Mouse (Mus musculus) embryonic facial prominence, embryonic 10.5 days (tissue): ENCODE data around the gene Daxx. TPM values are rescaled to one million over a fixed set of nuclear protein-coding genes. Genes with fewer than 3 reads are reported as not detected.

Experiments used
- DNase-seq: peaks from one replicate; pipeline ENCODE4 v3.0.0-alpha.2; 2017; ENCODE audit warnings: low spot score
- H3K27ac ChIP-seq: fragments of 300-500 bp; sonication (generic); replicated peaks from 2 replicates; pipeline ENCODE4 v1.5.1; 2016; ENCODE audit warnings: mild to moderate bottlenecking
- H3K27me3 ChIP-seq: fragments of 300-500 bp; sonication (generic); replicated peaks from 2 replicates; pipeline ENCODE4 v1.6.1; 2016; ENCODE audit warnings: low read depth, mild to moderate bottlenecking; ENCODE audit not compliant: poor library complexity, severe bottlenecking
- H3K36me3 ChIP-seq: fragments of 300-500 bp; sonication (generic); replicated peaks from 2 replicates; pipeline ENCODE4 v1.6.1; 2016; ENCODE audit warnings: mild to moderate bottlenecking, moderate library complexity
- H3K4me1 ChIP-seq: fragments of 300-500 bp; sonication (generic); 2 replicates; pipeline ENCODE4 v1.6.1; 2016
- H3K4me3 ChIP-seq: fragments of 300-500 bp; sonication (generic); 2 replicates; pipeline ENCODE4 v1.5.1; 2016; ENCODE audit warnings: mild to moderate bottlenecking, moderate library complexity
- H3K9me3 ChIP-seq: fragments of 300-500 bp; sonication (generic); 2 replicates; pipeline ENCODE4 v1.6.1; 2016; ENCODE audit warnings: mild to moderate bottlenecking
- WGBS: fragments of 180-500 bp; shearing (Covaris S2); methylation state at CpG from one replicate; pipeline ENCODE4 v1.1.7; 2016; 5-methylcytosine and 5-hydroxymethylcytosine counted together
- polyA plus RNA-seq: library from polyadenylated mRNA; unstranded; fragments of >200 nt; fragmentation: Nextera tagmentation; extraction: Ambion mirVana; gene quantifications from 2 replicates; pipeline ENCODE4 v1.2.1, GENCODE M21; 2016

Daxx gene
- polyA plus RNA-seq, 1 experiment from 2014 or later = 80.0 TPM

DNA sequence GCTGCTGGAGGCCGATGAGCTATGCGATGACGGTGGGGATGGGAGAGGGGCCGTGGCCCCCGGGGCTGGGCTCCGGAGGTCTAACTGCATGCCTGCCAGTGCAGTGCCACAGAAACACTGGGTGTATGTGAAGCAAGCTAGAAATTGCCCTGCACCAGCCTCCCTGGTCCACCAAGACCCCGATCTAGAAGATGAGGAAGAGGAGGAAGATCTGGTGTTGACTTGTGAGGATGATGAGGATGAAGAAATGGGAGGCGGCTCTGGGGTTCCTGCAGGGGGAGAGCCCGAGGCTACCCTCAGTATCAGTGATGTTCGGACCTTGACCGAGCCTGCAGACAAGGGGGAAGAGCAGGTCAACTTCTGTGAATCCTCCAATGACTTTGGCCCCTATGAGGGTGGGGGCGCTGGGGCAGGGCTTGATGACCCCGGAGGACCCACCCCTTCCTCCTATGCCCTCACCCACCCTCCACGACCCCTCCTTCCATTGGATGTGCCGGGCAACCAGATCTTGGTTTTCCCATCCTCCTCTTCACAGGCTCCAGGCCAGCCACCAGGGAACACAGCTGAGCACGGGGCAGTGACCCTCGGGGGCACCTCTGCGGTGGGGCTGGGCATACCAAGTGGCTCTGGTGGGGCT, 8.6 kb downstream of the Daxx start:
- Histone ChIP-seq H3K27ac (no peak overlapping the region), H3K4me1 (peaks cover 70% of the 10 kb centered on the region), H3K27me3 (peaks cover 10% of the 10 kb centered on the region; the same call in 1 of the 2 replicates), H3K4me3 (peak overlapping the region; percentile 73), H3K9me3 (no peaks in the 10 kb centered on the region), H3K36me3 (peaks cover 44% of the 10 kb centered on the region)
- 82% methylated on average over 18 of the region's 18 CpGs for WGBS
- peak; percentile 7 for DNase-seq

- H3K9me3 ChIP-seq = no peaks in the 10 kb centered on the region
- H3K4me1 ChIP-seq = peaks cover 70% of the 10 kb centered on the region
- H3K4me3 ChIP-seq = peak overlapping the region; percentile 73
- H3K36me3 ChIP-seq = peaks cover 36% of the 10 kb centered on the region
- 62% methylated on average over 37 of the region's 37 CpGs for WGBS
- peaks cover 10% of the 10 kb centered on the region; the same call in 1 of the 2 replicates for H3K27me3 ChIP-seq
- no peak overlapping the region for H3K27ac ChIP-seq
- peak; percentile 9 for DNase-seq
These were observed 9.3 kb downstream of the Daxx start for GRCm38 (mm10) chr17:33918293-33919203.

- Histone ChIP-seq H3K27me3 (peaks cover 10% of the 10 kb centered on the region; the same call in 1 of the 2 replicates), H3K4me1 (peaks cover 59% of the 10 kb centered on the region), H3K36me3 (peaks cover 26% of the 10 kb centered on the region), H3K9me3 (no peaks in the 10 kb centered on the region), H3K4me3 (peak overlapping the region; percentile 73), H3K27ac (peak overlapping the region; percentile 65)
- under 1% methylated on average over 52 of the region's 52 CpGs for WGBS
- peak; percentile 57 for DNase-seq
These were observed 10.4 kb downstream of the Daxx start for GRCm38 (mm10) chr17:33919351-33920281.

DNA sequence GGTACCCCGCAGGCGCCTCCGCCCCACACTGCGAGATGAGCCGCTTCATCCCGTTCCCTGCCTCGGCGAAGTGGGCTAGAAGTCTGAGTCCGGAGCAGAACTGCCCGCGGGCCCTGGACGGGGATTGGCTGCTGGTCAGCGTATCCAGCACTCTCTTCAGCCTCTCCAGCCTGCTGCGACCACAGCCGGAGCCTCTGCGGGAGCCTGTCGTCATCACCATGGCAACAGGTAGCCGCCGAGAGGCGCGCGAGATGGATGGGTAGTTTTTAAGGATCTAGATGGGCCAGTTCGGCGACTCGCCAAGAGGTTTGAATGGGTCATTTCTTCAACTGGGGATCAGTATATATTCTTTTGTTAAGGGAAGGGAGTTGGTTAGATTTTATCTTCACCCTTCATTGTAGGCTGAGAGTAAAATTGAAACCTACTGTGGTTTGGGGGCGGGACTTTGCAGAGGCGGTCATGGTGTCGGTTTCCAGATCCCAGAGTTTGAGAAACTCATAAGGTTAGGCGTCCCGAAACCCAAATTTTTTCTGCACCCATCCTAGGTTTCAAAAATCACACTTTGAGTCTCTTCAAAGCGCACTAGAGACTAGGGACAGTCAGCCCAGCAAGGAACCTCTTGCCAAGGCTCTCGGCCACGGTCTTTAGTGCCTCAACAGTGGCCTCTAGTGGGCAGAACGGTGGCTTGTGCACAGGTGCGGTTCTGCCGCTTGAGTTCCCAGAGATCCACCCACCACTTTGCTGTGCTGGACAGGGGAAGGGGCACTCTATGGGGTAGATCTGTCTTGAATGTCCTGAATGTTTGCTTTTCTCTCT, 11.3 kb downstream of the Daxx start:
- peaks cover 50% of the 10 kb centered on the region for H3K4me1 ChIP-seq
- DNase-seq = peak; percentile 90
- H3K27ac ChIP-seq = peak overlapping the region; percentile 65
- H3K27me3 ChIP-seq = peaks cover 10% of the 10 kb centered on the region; the same call in 1 of the 2 replicates
- H3K4me3 ChIP-seq = peak overlapping the region; percentile 73
- H3K36me3 ChIP-seq = peaks cover 27% of the 10 kb centered on the region
- no peaks in the 10 kb centered on the region for H3K9me3 ChIP-seq
- under 1% methylated on average over 36 of the region's 36 CpGs for WGBS

DNA sequence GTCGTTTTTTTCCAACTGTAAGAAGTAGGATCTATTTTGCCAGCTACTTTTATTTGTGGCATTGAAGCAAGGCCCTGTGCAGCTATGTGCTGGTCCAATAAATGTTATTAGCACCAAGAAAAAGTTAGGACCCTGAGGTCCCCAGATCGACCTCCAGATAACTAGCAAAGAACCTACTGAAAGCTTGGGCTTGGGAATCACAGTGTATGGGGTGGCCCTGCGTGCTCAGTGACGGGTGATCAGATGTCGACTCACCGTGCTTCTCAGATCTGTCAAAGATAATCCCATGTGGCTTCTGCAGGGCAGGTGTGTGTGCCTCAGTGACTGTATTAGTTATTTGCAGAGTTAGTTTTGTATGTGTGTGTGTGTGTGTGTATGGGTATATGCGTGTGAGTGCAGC, 12.1 kb downstream of the Daxx start:
- Histone ChIP-seq H3K27ac (no peak overlapping the region), H3K27me3 (peaks cover 10% of the 10 kb centered on the region; the same call in 1 of the 2 replicates), H3K36me3 (peaks cover 36% of the 10 kb centered on the region), H3K4me3 (peak overlapping the region; percentile 73; the same call in 1 of the 2 replicates), H3K4me1 (peaks cover 49% of the 10 kb centered on the region), H3K9me3 (no peaks in the 10 kb centered on the region)
- WGBS = 89% methylated on average over 7 of the region's 7 CpGs
- no peak for DNase-seq

DNA sequence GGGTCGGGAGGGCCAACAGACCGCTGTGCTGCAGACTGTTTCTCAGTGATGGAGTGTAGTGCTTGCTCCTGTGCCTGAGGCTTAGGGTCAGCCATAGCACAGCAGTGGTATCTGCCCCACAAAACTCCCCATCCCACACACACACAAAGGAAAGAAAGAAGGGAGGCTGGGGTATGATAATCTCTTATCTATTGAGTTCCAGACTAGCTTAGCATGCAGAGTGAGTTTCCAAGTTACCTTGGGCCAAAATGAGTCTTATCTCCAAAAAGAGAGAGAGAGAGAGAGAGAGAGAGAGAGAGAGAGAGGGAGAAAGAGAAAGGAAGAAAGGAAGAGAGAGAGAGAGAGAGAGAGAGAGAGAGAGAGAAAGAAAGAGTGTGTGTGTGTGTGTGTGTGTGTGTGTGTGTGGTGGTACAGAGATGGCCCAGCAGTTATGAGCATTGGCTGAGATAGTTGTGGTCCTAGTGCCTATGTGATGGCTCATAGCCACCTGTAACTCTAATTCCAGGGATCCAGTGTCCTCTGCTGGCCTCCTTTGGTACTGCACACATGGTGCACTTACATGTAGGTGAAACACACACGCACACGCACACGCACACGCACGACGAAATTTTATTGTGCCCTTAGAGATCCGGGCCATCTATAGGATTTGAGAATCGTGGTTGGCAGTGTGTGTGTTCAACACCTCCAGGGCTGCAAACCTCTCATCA, 15.5 kb downstream of the Daxx start:
- H3K27me3 ChIP-seq = no peaks in the 10 kb centered on the region
- no peaks in the 10 kb centered on the region for H3K9me3 ChIP-seq
- DNase-seq = no peak
- no peak overlapping the region for H3K27ac ChIP-seq
- 0 out of 2 replicates have a peak overlapping the region, but pooled peaks have one; percentile 28 for H3K4me3 ChIP-seq
- WGBS = 86% methylated on average over 10 of the region's 10 CpGs
- H3K4me1 ChIP-seq = peaks cover 31% of the 10 kb centered on the region
- H3K36me3 ChIP-seq = peaks cover 25% of the 10 kb centered on the region

DNA sequence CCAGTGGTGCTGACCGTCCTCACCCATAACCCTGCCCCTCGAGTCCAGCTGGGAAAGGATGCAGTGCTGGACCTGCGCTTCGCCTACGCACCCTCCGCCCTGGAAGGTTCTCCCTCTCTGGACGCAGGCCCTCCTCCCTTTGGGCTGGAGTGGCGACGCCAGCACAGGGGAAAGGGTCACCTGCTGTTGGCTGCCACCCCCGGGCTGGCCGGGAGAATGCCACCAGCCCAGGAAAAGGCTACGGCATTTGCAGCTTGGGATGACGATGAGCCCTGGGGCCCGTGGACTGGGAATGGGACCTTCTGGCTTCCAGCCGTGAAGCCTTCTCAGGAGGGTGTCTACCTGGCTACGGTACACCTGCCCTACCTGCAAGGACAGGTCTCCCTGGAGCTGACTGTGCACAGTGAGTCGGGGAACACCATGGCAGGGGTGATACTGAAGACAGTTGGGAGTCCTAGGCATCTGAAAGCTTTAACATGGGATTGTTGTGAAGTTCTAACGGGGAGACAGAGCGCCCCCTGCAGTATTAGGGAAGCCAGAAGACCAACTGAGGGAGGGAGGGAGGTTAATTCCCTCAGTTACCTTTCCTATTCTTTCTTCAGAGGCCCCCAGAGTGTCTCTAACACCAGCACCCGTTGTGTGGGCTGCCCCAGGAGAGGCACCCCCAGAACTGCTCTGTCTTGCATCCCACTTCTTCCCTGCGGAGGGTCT, 16.3 kb downstream of the Daxx start:
- H3K9me3 ChIP-seq = no peaks in the 10 kb centered on the region
- H3K27ac ChIP-seq = no peak overlapping the region
- H3K4me1 ChIP-seq = peaks cover 31% of the 10 kb centered on the region
- peak overlapping the region; percentile 19; the same call in 1 of the 2 replicates for H3K4me3 ChIP-seq
- H3K27me3 ChIP-seq = no peaks in the 10 kb centered on the region
- 80% methylated on average over 21 of the region's 21 CpGs for WGBS
- peaks cover 25% of the 10 kb centered on the region for H3K36me3 ChIP-seq
- no peak for DNase-seq

- 75% methylated on average over 17 of the region's 17 CpGs for WGBS
- DNase-seq = peak; percentile 45
- peaks cover 1% of the 10 kb centered on the region; the same call in 1 of the 2 replicates for H3K27me3 ChIP-seq
These were observed 17.2 kb downstream of the Daxx start for GRCm38 (mm10) chr17:33926207-33926932.

DNA sequence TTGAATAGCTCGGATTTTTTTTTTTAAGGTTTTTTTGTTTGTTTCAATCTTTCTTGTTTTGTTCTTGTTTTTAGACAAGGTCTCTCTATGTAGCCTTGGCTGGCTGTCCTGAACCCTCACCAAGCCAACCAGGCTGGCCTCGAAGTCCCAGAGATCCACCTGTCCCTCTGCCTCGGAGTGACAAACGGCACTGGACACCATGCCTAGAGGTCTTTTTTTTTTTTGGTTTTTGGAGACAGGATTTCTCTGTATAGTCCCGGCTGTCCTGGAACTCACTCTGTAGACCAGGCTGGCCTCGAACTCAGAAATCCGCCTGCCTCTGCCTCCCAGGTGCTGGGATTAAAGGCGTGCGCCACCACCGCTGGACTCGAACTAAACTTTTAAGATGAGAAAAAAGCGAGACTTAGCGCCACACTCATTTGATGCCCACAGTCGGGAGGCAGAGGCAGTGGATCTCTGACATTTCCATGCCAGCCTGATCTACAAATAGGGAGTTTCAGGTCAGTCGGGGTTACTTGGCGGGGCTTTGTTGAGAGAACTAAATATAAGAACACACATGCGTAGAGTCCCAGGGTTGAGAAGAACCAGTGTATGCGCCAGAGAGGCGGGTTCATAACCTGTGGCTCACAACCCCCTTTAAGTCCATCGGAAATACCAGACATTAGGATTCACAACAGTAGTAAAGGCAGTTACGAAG, 19.2 kb downstream of the Daxx start:
- Histone ChIP-seq H3K27ac (peak overlapping the region; percentile 90; the same call in 1 of the 2 replicates), H3K4me1 (peaks cover 49% of the 10 kb centered on the region), H3K4me3 (peak overlapping the region; percentile 91), H3K36me3 (peaks cover 41% of the 10 kb centered on the region), H3K9me3 (no peaks in the 10 kb centered on the region), H3K27me3 (peaks cover 3% of the 10 kb centered on the region; the same call in 1 of the 2 replicates)
- no peak for DNase-seq
- WGBS = 65% methylated on average over 21 of the region's 21 CpGs

More at GRCm38 (mm10) chr17:33926207-33926932, 17.2 kb downstream of the Daxx start:
- H3K27ac ChIP-seq = no peak overlapping the region
- H3K9me3 ChIP-seq = no peaks in the 10 kb centered on the region
- peaks cover 32% of the 10 kb centered on the region for H3K4me1 ChIP-seq
- H3K4me3 ChIP-seq = 0 out of 2 replicates have a peak overlapping the region, but pooled peaks have one; percentile 18
- peaks cover 25% of the 10 kb centered on the region for H3K36me3 ChIP-seq
